Mouse (Mus musculus): ENCODE measurements at regions not wholly inside any gene's neighbourhood (a gene's known extent, or its start where the extent isn't known, plus 50 kb on each side); places are given as distances from the start of the nearest gene placed in this dataset.
A peak's percentile ranks its signal among the peaks of the same experiment; 100 is the strongest.

- 89% methylated on average over 4 of the region's 4 CpGs for WGBS
- no peak for ATAC-seq (ENCODE audit: low FRiP score)
These were observed 516.0 kb upstream of the Mki67 start for GRCm38 (mm10) chr7:136232177-136232576.

GRCm38 (mm10) chr7:136235563-136235962 lies 519.4 kb upstream of the Mki67 start:
- no peak overlapping the region for H3K4me3 ChIP-seq (replicated peaks; ENCODE audit: low read length)
- H3K27me3 ChIP-seq (ENCODE audit: control insufficient read depth, insufficient read depth, low read length): no peaks in the 10 kb centered on the region
- no peak for DNase-seq (ENCODE audit: low spot score)
- H3K4me1 ChIP-seq (replicated peaks; ENCODE audit: control insufficient read depth, insufficient read depth, low read length): peaks cover 18% of the 10 kb centered on the region; the same call in 1 of the 2 replicates
- no peak overlapping the region for H3K4me2 ChIP-seq (replicated peaks)
- no peaks in the 10 kb centered on the region for H3K36me3 ChIP-seq (replicated peaks; ENCODE audit: control insufficient read depth, insufficient read depth)
- H3K9ac ChIP-seq: no peak overlapping the region
- H3K9me3 ChIP-seq (ENCODE audit: control insufficient read depth, low read length): no peaks in the 10 kb centered on the region
- WGBS: 57% methylated on average over 2 of the region's 2 CpGs
- no peak overlapping the region for H3K27ac ChIP-seq
- no peak for ATAC-seq (ENCODE audit: low FRiP score)

More at GRCm38 (mm10) chr7:136232177-136232576, 516.0 kb upstream of the Mki67 start:
- Histone ChIP-seq H3K36me3 (replicated peaks; ENCODE audit: control insufficient read depth, insufficient read depth) (no peaks in the 10 kb centered on the region), H3K9ac (no peak overlapping the region), H3K4me1 (replicated peaks; ENCODE audit: control insufficient read depth, insufficient read depth, low read length) (peaks cover 24% of the 10 kb centered on the region), H3K4me2 (replicated peaks) (no peak overlapping the region), H3K27ac (no peak overlapping the region), H3K9me3 (ENCODE audit: control insufficient read depth, low read length) (no peaks in the 10 kb centered on the region), H3K27me3 (ENCODE audit: control insufficient read depth, insufficient read depth, low read length) (no peaks in the 10 kb centered on the region), H3K4me3 (replicated peaks; ENCODE audit: low read length) (no peak overlapping the region)
- DNase-seq (ENCODE audit: low spot score): no peak

GRCm38 (mm10) chr7:136236391-136236790 lies 520.2 kb upstream of the Mki67 start:
- Histone ChIP-seq H3K9me3 (ENCODE audit: control insufficient read depth, low read length) (no peaks in the 10 kb centered on the region), H3K27me3 (ENCODE audit: control insufficient read depth, insufficient read depth, low read length) (no peaks in the 10 kb centered on the region), H3K4me3 (replicated peaks; ENCODE audit: low read length) (no peak overlapping the region), H3K4me1 (replicated peaks; ENCODE audit: control insufficient read depth, insufficient read depth, low read length) (peaks cover 18% of the 10 kb centered on the region; the same call in 1 of the 2 replicates), H3K4me2 (replicated peaks) (no peak overlapping the region), H3K27ac (no peak overlapping the region), H3K9ac (no peak overlapping the region), H3K36me3 (replicated peaks; ENCODE audit: control insufficient read depth, insufficient read depth) (no peaks in the 10 kb centered on the region)
- 27% methylated on average over 10 of the region's 10 CpGs for WGBS
- no peak for ATAC-seq (ENCODE audit: low FRiP score)
- DNase-seq (ENCODE audit: low spot score): no peak

- Histone ChIP-seq H3K36me3 (replicated peaks; ENCODE audit: control insufficient read depth, insufficient read depth) (no peaks in the 10 kb centered on the region), H3K27me3 (ENCODE audit: control insufficient read depth, insufficient read depth, low read length) (no peaks in the 10 kb centered on the region), H3K4me2 (replicated peaks) (no peak overlapping the region), H3K9ac (no peak overlapping the region), H3K4me3 (replicated peaks; ENCODE audit: low read length) (no peak overlapping the region), H3K27ac (no peak overlapping the region), H3K4me1 (replicated peaks; ENCODE audit: control insufficient read depth, insufficient read depth, low read length) (peaks cover 23% of the 10 kb centered on the region), H3K9me3 (ENCODE audit: control insufficient read depth, low read length) (no peaks in the 10 kb centered on the region)
- no peak for DNase-seq (ENCODE audit: low spot score)
- ATAC-seq (ENCODE audit: low FRiP score): no peak
- 32% methylated on average over 6 of the region's 6 CpGs for WGBS
These were observed 549.5 kb upstream of the Mki67 start for GRCm38 (mm10) chr7:136265691-136266090.

- H3K9ac ChIP-seq: no peak overlapping the region
- H3K36me3 ChIP-seq (replicated peaks; ENCODE audit: control insufficient read depth, insufficient read depth): no peaks in the 10 kb centered on the region
- H3K27ac ChIP-seq: peak overlapping the region; percentile 57
- H3K9me3 ChIP-seq (ENCODE audit: control insufficient read depth, low read length): no peaks in the 10 kb centered on the region
- H3K4me2 ChIP-seq (replicated peaks): no peak overlapping the region
- 40% methylated on average over 7 of the region's 7 CpGs for WGBS
- ATAC-seq (ENCODE audit: low FRiP score) (no peak), DNase-seq (ENCODE audit: low spot score) (no peak)
- peaks cover 23% of the 10 kb centered on the region for H3K4me1 ChIP-seq (replicated peaks; ENCODE audit: control insufficient read depth, insufficient read depth, low read length)
- H3K27me3 ChIP-seq (ENCODE audit: control insufficient read depth, insufficient read depth, low read length): no peaks in the 10 kb centered on the region
- no peak overlapping the region for H3K4me3 ChIP-seq (replicated peaks; ENCODE audit: low read length)
These were observed 551.7 kb upstream of the Mki67 start for GRCm38 (mm10) chr7:136267716-136268489.

GRCm38 (mm10) chr7:136275651-136276050 lies 559.5 kb upstream of the Mki67 start:
- ATAC-seq (ENCODE audit: low FRiP score): no peak
- H3K27me3 ChIP-seq (ENCODE audit: control insufficient read depth, insufficient read depth, low read length): no peaks in the 10 kb centered on the region
- no peak overlapping the region for H3K27ac ChIP-seq
- H3K4me1 ChIP-seq (replicated peaks; ENCODE audit: control insufficient read depth, insufficient read depth, low read length): no peaks in the 10 kb centered on the region
- no peak overlapping the region for H3K9ac ChIP-seq
- H3K4me3 ChIP-seq (replicated peaks; ENCODE audit: low read length): no peak overlapping the region
- WGBS: 69% methylated on average over 10 of the region's 10 CpGs
- no peak for DNase-seq (ENCODE audit: low spot score)
- H3K9me3 ChIP-seq (ENCODE audit: control insufficient read depth, low read length): no peaks in the 10 kb centered on the region
- H3K4me2 ChIP-seq (replicated peaks): no peak overlapping the region
- no peaks in the 10 kb centered on the region for H3K36me3 ChIP-seq (replicated peaks; ENCODE audit: control insufficient read depth, insufficient read depth)

- H3K27me3 ChIP-seq (ENCODE audit: control insufficient read depth, insufficient read depth, low read length): no peaks in the 10 kb centered on the region
- no peaks in the 10 kb centered on the region for H3K36me3 ChIP-seq (replicated peaks; ENCODE audit: control insufficient read depth, insufficient read depth)
- no peak overlapping the region for H3K27ac ChIP-seq
- H3K4me2 ChIP-seq (replicated peaks): no peak overlapping the region
- DNase-seq (ENCODE audit: low spot score) (no peak), ATAC-seq (ENCODE audit: low FRiP score) (no peak)
- no peak overlapping the region for H3K9ac ChIP-seq
- WGBS: 89% methylated on average over 6 of the region's 6 CpGs
- H3K4me1 ChIP-seq (replicated peaks; ENCODE audit: control insufficient read depth, insufficient read depth, low read length): no peaks in the 10 kb centered on the region
- H3K4me3 ChIP-seq (replicated peaks; ENCODE audit: low read length): no peak overlapping the region
- H3K9me3 ChIP-seq (ENCODE audit: control insufficient read depth, low read length): no peaks in the 10 kb centered on the region
These were observed 567.6 kb upstream of the Mki67 start for GRCm38 (mm10) chr7:136283770-136284169.

- no peak for ATAC-seq (ENCODE audit: low FRiP score)
- Histone ChIP-seq H3K27ac (no peak overlapping the region), H3K27me3 (ENCODE audit: control insufficient read depth, insufficient read depth, low read length) (no peaks in the 10 kb centered on the region), H3K4me2 (replicated peaks) (no peak overlapping the region), H3K9me3 (ENCODE audit: control insufficient read depth, low read length) (no peaks in the 10 kb centered on the region), H3K4me1 (replicated peaks; ENCODE audit: control insufficient read depth, insufficient read depth, low read length) (no peaks in the 10 kb centered on the region), H3K4me3 (replicated peaks; ENCODE audit: low read length) (no peak overlapping the region), H3K9ac (no peak overlapping the region), H3K36me3 (replicated peaks; ENCODE audit: control insufficient read depth, insufficient read depth) (no peaks in the 10 kb centered on the region)
- DNase-seq (ENCODE audit: low spot score): no peak
- WGBS: 100% methylated on average over 1 of the region's 1 CpGs
These were observed 569.4 kb upstream of the Mki67 start for GRCm38 (mm10) chr7:136285606-136286005.

GRCm38 (mm10) chr7:136293536-136294145 lies 577.5 kb upstream of the Mki67 start:
- Histone ChIP-seq H3K27me3 (ENCODE audit: control insufficient read depth, insufficient read depth, low read length) (no peaks in the 10 kb centered on the region), H3K27ac (no peak overlapping the region), H3K4me3 (replicated peaks; ENCODE audit: low read length) (no peak overlapping the region), H3K9ac (no peak overlapping the region), H3K4me1 (replicated peaks; ENCODE audit: control insufficient read depth, insufficient read depth, low read length) (no peaks in the 10 kb centered on the region), H3K4me2 (replicated peaks) (no peak overlapping the region), H3K36me3 (replicated peaks; ENCODE audit: control insufficient read depth, insufficient read depth) (no peaks in the 10 kb centered on the region), H3K9me3 (ENCODE audit: control insufficient read depth, low read length) (no peaks in the 10 kb centered on the region)
- DNase-seq (ENCODE audit: low spot score) (no peak), ATAC-seq (ENCODE audit: low FRiP score) (no peak)
- 61% methylated on average over 6 of the region's 6 CpGs for WGBS
